Mouse (Mus musculus): ENCODE results near the gene Hps6.

The Hps6 gene

DNA sequence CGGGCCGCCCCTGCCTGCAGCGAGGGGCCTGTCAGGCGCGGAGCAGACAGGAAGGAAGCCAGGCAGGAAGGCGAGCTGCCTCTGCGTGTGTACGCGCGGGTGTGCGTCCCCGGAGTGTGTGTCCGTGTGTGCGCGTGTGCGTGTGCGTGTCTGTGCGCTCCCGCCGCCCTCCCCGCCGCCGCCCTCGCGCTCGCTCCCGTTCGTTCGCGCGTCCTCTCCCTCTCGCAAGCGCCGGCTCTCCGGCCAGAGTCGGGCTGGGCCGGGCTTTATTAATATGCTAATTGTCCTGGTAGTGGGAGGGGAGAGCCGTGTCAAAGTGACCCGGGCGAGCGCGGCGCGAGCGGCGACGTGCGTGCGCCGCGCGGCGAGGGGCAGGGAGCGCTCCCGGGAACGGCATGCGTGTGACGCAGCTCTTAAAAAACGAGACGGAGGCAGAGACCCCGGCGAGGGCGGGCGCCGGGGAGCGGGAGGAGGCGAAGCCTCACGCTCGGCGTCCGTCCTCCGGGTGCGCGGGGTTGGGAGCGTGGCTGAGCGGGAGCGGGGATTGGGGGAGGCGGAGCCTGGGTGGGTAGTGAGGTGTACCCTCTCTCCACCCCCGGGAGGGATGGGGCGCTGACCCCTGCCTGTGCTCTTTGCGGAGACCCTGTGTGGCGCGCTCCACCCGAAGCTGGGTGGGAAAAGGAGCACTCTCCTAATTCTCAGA is 41.8 kb downstream of the Hps6 start, which contains the start of gene Ldb1:
Ldb1 (minus strand) TSS at position 222 of the 703 bp plus-strand sequence.
- peak; percentile 85 for DNase-seq (ENCODE audit: low read depth, low spot score)

DNA sequence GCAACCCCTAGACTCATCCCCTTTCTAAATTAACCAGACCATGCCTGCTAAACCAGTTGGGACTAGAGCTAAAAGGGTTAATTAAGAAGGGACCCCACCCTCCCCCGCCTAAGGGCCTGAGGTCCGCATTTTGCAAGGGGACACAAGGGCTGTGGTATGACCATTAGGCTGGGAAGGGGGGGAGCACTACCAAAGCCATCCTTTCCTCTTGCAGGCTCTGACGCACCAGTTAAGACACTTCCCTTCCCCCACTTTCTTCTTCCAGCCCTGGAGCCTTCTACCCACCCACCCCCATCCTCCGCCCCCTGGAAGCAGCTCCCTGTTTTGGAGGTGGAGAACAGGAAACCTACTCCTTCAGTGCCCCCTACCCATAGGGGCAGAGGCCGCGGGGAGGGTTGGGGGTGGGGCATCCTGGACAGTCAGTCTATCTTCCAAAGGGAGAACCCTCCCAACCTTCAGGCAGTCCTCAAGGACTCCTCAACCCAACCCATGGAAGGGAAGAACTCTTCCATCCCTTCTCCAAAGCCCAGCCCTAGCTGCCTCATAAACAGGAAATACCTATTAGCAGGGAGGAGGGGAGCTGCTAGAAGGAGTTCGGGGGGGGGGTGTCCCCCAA is 42.5 kb downstream of the Hps6 start:
- peak; percentile 69 for DNase-seq (ENCODE audit: low read depth, low spot score)

- DNase-seq (ENCODE audit: low read depth, low spot score), result no peak
Measured at GRCm38 (mm10) chr19:46046621-46047025, 43.3 kb downstream of the Hps6 start.

GRCm38 (mm10) chr19:46047426-46047825 is 44.1 kb downstream of the Hps6 start:
- DNase-seq (ENCODE audit: low read depth, low spot score), result no peak

DNA sequence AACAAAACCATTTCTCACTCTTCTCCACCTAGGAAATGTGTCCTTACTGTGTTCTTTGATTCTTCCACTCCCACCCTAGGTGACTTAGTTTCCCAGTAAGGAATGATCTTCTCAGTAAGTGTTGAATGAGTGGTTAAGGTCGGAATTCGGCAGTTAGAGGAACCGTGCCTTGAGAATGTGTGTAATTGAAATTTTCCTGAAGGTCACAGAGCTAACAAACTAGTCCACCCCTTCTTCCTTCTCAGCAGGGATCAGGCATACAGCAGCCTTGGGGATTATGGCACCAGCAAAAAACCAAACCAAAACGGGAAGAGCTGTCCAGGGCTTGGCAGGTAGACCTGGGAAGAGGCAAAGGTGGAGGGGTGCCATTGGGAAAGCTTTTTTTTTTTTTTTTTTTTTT is 45.8 kb downstream of the Hps6 start:
- no peak for DNase-seq (ENCODE audit: low read depth, low spot score)

- DNase-seq (ENCODE audit: low read depth, low spot score), result no peak
Measured at GRCm38 (mm10) chr19:46050462-46050861, 47.2 kb downstream of the Hps6 start.

All from telencephalon, adult 2 months (tissue).